Mouse (Mus musculus) liver, adult 2 months (tissue): ENCODE data around the gene Catsperg1.

Source experiments
- CTCF ChIP-seq: fragments of 200-500 bp; IDR thresholded peaks from 2 replicates; pipeline ENCODE4 v1.5.1; 2011; ENCODE audit warnings: low read depth, low read length, control low read depth
- POLR2A ChIP-seq: fragments of 200-500 bp; IDR thresholded peaks from 2 replicates; pipeline ENCODE4 v1.6.1; 2011; ENCODE audit warnings: low read length, control low read depth; ENCODE audit not compliant: insufficient read depth; ENCODE audit errors: extremely low read depth

DNA sequence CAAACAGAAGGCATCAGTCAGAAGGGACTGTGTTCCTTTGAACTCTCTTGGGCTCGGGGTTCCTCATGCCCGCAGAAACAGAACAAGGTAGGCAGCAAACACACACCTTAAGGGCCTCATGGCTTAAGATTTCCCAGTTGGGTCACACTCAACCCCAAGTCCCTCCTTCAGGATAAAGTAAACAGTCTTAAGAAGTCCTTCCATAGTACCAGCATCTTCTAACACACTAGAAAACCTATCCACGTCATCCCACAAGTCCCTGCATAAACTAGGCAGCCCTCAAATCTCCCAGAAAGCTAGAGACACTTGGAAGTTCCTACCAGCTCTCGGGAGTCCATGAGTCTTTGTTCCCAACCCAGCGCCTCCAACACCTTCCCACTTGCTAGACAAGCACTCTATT is 51.5 kb downstream of the Catsperg1 start:
- TF ChIP-seq CTCF (no peak), POLR2A (no peak)
